Mouse (Mus musculus): ENCODE measurements around the gene Cd59a. TPM values are rescaled to one million over a fixed set of nuclear protein-coding genes. Genes with fewer than 3 reads are reported as not detected.

The Cd59a gene
- not detected for total RNA-seq (2023)

DNA sequence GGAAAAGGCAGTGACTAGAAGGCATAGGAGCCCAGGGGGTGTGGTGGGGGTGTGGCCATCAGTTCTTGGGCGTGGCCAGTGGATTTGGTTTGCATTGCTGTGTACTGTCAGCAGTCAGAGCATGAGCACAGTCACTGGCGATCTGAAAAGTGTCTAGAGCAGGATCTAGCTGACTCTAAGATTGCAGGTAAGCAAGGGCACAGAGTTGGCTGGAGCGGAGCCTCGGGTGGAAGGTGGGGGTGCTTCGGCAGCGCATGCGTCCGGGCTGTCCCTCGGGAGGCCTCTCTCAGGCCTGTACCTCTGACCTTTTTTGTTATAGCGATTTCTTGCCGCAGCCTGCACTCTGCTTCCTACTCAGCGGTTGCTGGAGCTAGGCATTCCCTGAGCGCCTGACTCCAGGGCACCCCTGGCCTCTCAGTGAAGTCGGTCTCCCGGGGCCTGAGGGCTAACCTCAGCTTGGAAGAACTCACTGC lies at the start of gene Cd59a:
Cd59a (plus strand) TSS at position 61 of the 473 bp plus-strand sequence.

DNA sequence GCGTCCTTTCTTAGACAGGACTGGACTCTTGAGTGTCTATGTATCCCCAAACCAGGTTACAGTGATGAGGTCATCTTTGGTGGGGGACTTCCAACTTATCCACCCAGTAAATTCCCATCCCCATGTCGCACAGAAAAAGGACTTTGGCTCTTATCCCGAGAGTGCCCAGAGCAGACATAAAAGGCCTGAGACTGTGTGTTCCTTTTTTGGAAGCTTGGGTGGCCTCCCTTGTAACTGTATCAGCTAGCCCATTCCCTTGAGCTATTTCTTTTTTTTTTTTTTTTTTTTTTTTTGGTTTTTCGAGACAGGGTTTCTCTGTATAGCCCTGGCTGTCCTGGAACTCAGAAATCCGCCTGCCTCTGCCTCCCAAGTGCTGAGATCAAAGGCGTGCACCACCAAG lies 30.1 kb upstream of the Cd59a start, which contains the start of gene Gm10912:
Gm10912 (plus strand) TSS at position 301 of the 400 bp plus-strand sequence.

DNA sequence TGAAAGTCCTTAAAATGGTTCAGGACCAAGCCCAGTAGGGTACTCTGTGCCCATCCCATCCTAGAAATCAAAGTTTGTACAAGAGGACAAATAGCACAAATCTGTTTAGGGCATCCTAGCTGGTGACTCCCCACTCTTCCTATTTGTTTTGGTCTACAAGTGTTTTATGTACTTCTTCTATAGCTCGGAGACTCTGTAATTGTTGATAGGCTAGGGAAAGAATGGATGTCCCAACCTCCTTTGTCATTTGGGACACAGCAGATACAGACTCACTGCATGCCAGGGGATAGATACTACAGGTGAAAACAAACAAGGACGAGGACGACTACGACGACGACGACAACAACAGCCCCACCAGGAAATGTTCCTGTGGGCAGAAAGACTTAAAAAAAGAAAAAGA lies 27.2 kb upstream of the Cd59a start, which contains the start of gene Gm10799:
Gm10799 (minus strand) TSS at position 101 of the 400 bp plus-strand sequence.

DNA sequence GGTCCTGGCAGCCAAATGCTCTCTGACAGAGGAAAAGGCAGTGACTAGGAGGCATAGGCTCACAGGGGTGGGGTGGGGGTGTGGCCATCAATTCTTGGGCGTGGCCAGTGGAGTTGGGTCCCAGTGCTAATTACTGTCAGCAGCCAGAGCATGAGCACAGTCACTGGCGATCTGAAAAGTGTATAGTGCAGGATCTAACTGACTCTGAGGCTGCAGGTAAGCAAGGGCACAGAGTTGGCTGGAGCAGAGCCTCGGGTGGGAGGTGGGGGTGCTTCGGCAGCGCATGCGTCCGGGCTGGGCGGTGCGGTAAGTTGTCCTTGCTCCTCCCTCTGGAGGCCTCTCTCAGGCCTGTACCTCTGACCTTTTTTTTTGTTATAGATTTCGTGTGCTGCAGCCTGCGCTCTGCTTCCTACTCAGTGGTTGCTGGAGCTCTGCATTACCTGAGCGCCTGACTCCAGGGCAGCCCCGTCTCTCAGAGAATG lies 25.9 kb upstream of the Cd59a start, which contains the start of gene Cd59b:
Cd59b (plus strand) TSS at position 146 of the 482 bp plus-strand sequence.

DNA sequence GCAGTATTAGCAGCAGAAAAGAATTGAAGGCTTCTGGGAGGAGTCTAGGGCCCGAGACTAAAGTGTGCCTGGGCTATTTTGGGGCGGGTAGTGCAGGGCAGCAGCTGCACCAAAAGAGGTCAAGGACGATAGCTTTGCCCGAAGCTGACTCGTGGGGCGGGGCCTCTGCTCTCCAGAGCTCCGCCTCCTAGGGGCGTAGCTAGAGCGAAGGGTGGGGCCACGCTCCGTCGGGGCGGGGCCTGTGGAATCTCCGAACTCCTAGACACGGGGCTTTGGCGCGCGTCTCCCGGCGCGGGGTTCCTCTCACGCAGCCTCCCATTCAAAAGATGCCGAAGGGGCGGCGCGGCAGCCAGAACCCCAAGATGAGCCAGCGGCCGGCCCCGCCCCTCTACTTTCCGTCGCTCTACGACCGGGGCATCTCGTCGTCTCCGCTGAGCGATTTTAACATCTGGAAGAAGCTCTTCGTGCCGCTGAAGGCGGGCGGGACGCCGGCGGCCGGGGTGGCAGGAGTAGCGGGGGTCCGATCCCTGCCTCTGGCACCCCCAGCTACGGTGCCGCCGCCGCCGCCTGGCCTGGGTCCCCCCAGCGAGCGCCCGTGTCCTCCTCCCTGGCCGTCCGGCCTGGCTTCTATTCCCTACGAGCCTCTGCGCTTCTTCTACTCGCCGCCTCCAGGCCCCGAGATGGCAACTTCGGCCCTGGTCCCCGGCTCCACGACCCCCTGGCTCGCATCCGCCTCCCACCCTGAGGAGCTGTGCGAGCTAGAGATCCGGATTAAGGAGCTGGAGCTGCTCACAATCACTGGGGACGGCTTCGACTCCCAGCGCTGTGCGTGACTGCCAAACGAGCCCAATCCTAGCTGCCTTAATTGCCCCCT lies 27.1 kb downstream of the Cd59a start, which contains the start of gene A930018P22Rik:
A930018P22Rik (plus strand) TSS at position 265 of the 874 bp plus-strand sequence.

Other genes with a start within 250 kb of the Cd59a start
- gene Lmo2, start 137.8 kb upstream of the Cd59a start, total RNA-seq (2023): 12.5 TPM
- gene Fbxo3, start 68.1 kb upstream of the Cd59a start, total RNA-seq (2023): 25.6 TPM
- gene 4931422A03Rik, start 67.4 kb upstream of the Cd59a start, total RNA-seq (2023): not detected
- 0.92 TPM for gene Gm10912, start 30.0 kb upstream of the Cd59a start, total RNA-seq (2023)
- gene Gm10799, start 27.3 kb upstream of the Cd59a start, total RNA-seq (2023): not detected
- not detected for gene Cd59b, start 26.0 kb upstream of the Cd59a start, total RNA-seq (2023)
- gene A930018P22Rik, start 27.0 kb downstream of the Cd59a start, total RNA-seq (2023): not detected